Mouse (Mus musculus) ovary, postnatal 10 days (tissue): ENCODE measurements around the gene Gfra1.

ENCODE experiments used
- DNase-seq: peaks from one replicate; pipeline ENCODE4 v3.0.0; 2022; ENCODE audit warnings: low spot score

Gene Gfra1

GRCm38 (mm10) chr19:58328014-58328413 lies 127.7 kb downstream of the Gfra1 start:
- DNase-seq, result no peak

GRCm38 (mm10) chr19:58316474-58316873 lies 139.2 kb downstream of the Gfra1 start:
- no peak for DNase-seq

GRCm38 (mm10) chr19:58315681-58316080 lies 140.0 kb downstream of the Gfra1 start:
- DNase-seq, result no peak

- DNase-seq, result no peak
Observed at GRCm38 (mm10) chr19:58314631-58315030, 141.1 kb downstream of the Gfra1 start.

- no peak for DNase-seq
Observed at GRCm38 (mm10) chr19:58313785-58314184, 141.9 kb downstream of the Gfra1 start.

- DNase-seq, result no peak
Observed at GRCm38 (mm10) chr19:58312492-58312891, 143.2 kb downstream of the Gfra1 start.

GRCm38 (mm10) chr19:58310334-58311315 lies 145.1 kb downstream of the Gfra1 start:
- DNase-seq, result no peak

GRCm38 (mm10) chr19:58309620-58310275 lies 146.0 kb downstream of the Gfra1 start:
- no peak for DNase-seq

- no peak for DNase-seq
Observed at GRCm38 (mm10) chr19:58301105-58301504, 154.6 kb downstream of the Gfra1 start.

- no peak for DNase-seq
Observed at GRCm38 (mm10) chr19:58297926-58298325, 157.8 kb downstream of the Gfra1 start.

GRCm38 (mm10) chr19:58296842-58297190 lies 158.9 kb downstream of the Gfra1 start:
- DNase-seq, result no peak

- no peak for DNase-seq
Observed at GRCm38 (mm10) chr19:58295986-58296841, 159.5 kb downstream of the Gfra1 start.

- no peak for DNase-seq
Observed at GRCm38 (mm10) chr19:58288145-58288544, 167.6 kb downstream of the Gfra1 start.

- no peak for DNase-seq
Observed at GRCm38 (mm10) chr19:58275281-58275680, 180.4 kb downstream of the Gfra1 start.

- DNase-seq, result no peak
Observed at GRCm38 (mm10) chr19:58271815-58272214, 183.9 kb downstream of the Gfra1 start.

- no peak for DNase-seq
Observed at GRCm38 (mm10) chr19:58270778-58271177, 184.9 kb downstream of the Gfra1 start.

GRCm38 (mm10) chr19:58268476-58268875 lies 187.2 kb downstream of the Gfra1 start:
- no peak for DNase-seq

GRCm38 (mm10) chr19:58266600-58266999 lies 189.1 kb downstream of the Gfra1 start:
- DNase-seq, result no peak

- no peak for DNase-seq
Observed at GRCm38 (mm10) chr19:58260934-58261333, 194.8 kb downstream of the Gfra1 start.

- DNase-seq, result no peak
Observed at GRCm38 (mm10) chr19:58259250-58259649, 196.5 kb downstream of the Gfra1 start.

GRCm38 (mm10) chr19:58256485-58256884 lies 199.2 kb downstream of the Gfra1 start:
- no peak for DNase-seq

- DNase-seq, result no peak
Observed at GRCm38 (mm10) chr19:58255394-58255793, 200.3 kb downstream of the Gfra1 start.
